Mouse (Mus musculus) ES-E14 (cell line): ENCODE measurements at regions not wholly inside any gene's neighbourhood (a gene's known extent, or its start where the extent isn't known, plus 50 kb on each side); places are given as distances from the start of the nearest gene placed in this dataset.

Source experiments
- CHD2 ChIP-seq: IDR thresholded peaks from 2 replicates; pipeline ENCODE4 v1.6.1; 2014; ENCODE audit warnings: mild to moderate bottlenecking, low read depth, low read length, inconsistent platforms
- HCFC1 ChIP-seq: IDR thresholded peaks from 2 replicates; pipeline ENCODE4 v1.6.1; 2012; ENCODE audit warnings: low read length, inconsistent platforms, borderline replicate concordance; ENCODE audit not compliant: insufficient read depth
- MAFK ChIP-seq: IDR thresholded peaks from 2 replicates; pipeline ENCODE4 v1.6.1; 2014; ENCODE audit warnings: mild to moderate bottlenecking, low read depth, low read length, inconsistent platforms; ENCODE audit not compliant: insufficient read depth
- ZC3H11A ChIP-seq: IDR thresholded peaks from 2 replicates; pipeline ENCODE4 v1.6.1; 2012; ENCODE audit warnings: low read depth, mild to moderate bottlenecking, inconsistent platforms, low read length, borderline replicate concordance
- ZNF384 ChIP-seq: IDR thresholded peaks from 2 replicates; pipeline ENCODE4 v1.6.1; 2012; ENCODE audit warnings: low read depth, low read length, inconsistent platforms

DNA sequence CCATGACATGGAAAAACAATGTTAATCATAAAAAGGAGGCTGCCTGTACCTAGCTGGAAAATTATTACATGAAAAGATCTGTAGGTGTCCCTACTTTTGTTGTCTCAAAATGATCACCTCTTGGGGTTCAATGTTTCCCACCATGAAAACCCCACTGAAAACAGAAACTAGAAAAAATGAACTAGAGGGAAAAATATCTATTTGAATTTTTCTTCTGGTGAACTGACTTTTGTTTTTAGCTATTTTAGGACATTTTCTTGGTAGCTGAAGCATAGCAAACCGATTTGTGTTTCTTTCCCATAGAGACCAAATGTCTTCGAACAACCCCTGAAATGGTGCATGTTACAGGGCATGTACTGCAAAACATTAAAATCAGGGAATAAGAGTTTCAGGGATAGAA, 518.2 kb upstream of the A1bg start:
- no peak for TF ChIP-seq ZNF384
- no peak for TF ChIP-seq CHD2
- no peak for TF ChIP-seq MAFK
- no peak for TF ChIP-seq ZC3H11A
- no peak for TF ChIP-seq HCFC1
